Mouse (Mus musculus): Measurements from ENCODE around the gene Dnajc9.

Dnajc9 gene

DNA sequence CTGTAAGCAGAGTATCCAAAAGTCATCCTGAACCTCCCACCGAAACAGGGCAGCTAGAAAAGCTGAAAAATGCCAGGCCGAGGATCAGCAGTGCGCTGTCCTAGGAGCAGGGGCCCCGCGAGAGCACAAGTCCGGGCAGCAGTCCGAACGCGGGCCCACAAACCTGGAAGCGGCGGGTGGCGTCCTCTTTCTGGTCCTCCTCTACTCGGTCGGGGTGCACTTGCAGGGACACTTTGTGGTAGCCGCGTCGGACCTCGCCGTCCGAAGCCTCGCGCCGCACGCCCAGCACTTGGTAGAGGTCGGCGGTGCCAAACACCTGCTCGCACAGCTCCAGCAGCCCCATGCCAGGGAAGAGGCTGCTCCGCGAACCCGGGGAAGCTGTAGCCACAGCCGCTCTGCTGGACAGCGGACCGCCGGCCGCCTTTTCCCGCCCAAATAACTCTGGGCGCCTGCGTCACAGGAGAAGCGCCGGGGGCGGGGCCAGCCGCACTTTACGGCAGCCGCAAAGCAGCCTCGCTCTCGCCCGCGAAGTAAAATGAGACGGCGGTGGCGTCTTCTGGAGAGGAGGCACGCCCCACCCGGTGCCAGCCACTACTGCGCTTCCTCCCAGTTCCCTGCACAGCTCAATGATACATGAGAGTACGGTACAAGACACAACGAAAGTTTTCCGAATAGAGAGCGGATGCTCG lies at the start of gene Dnajc9:
Dnajc9 (minus strand) TSS at position 470 of the 689 bp plus-strand sequence.
- peak; percentile 86 to 89 for DNase-seq (ENCODE audit: low read depth in 1 of 2, low spot score in 2 of 2)

- no peak for DNase-seq (ENCODE audit: low read depth in 1 of 2, low spot score in 2 of 2)
Measured at GRCm38 (mm10) chr14:20436976-20437375, 48.3 kb upstream of the Dnajc9 start.

DNA sequence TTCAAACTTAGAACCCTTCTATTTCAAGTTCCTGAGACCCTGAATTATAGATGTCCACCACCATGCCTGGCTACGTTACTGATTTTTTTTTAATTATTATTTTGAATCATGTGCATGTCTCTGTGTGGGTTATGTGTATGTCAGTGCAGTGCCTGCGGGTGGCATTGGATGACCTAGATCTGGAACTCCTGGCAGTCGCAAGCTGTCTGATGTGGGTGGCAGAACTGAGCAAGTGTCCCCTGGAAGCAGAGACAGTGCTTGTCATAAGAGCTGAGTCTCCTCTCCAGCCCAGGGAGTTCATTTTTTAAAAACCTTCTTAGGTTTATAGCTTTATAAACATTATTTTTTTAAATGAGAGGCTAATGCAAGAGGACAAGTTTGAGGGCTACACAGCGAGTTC lies 43.7 kb upstream of the Dnajc9 start:
- DNase-seq (ENCODE audit: low read depth in 1 of 2, low spot score in 2 of 2), result no peak

- no peak for DNase-seq (ENCODE audit: low read depth in 1 of 2, low spot score in 2 of 2)
Measured at GRCm38 (mm10) chr14:20431726-20432125, 43.0 kb upstream of the Dnajc9 start.

GRCm38 (mm10) chr14:20429833-20430232 lies 41.1 kb upstream of the Dnajc9 start:
- DNase-seq (ENCODE audit: low read depth in 1 of 2, low spot score in 2 of 2), result no peak

GRCm38 (mm10) chr14:20428593-20428992 lies 39.9 kb upstream of the Dnajc9 start:
- no peak for DNase-seq (ENCODE audit: low read depth in 1 of 2, low spot score in 2 of 2)

- DNase-seq (ENCODE audit: low read depth in 1 of 2, low spot score in 2 of 2), result no peak
Measured at GRCm38 (mm10) chr14:20423046-20423445, 34.3 kb upstream of the Dnajc9 start.

DNA sequence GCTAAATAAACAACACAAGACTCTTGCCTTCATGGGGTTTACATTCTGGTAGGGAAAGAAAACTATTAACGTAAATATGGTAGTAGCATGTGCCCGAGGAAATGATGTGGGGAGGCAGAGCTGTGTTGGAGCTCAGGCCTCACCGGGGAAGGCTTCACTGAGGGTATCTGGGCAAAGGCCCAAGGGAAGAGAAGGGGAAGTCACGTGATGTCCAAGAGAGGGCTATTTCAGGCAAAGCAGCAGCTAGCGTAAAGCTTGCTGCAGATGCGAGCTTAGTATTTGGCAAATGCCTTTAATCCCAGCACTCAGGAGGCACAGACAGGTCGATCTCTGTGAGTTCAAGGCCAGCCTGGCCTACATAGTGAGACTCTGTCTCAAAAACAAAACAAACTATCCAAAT lies 33.5 kb upstream of the Dnajc9 start:
- DNase-seq (ENCODE audit: low read depth in 1 of 2, low spot score in 2 of 2), result no peak

GRCm38 (mm10) chr14:20400071-20400470 lies 11.4 kb upstream of the Dnajc9 start:
- DNase-seq (ENCODE audit: low read depth in 1 of 2, low spot score in 2 of 2), result no peak

DNA sequence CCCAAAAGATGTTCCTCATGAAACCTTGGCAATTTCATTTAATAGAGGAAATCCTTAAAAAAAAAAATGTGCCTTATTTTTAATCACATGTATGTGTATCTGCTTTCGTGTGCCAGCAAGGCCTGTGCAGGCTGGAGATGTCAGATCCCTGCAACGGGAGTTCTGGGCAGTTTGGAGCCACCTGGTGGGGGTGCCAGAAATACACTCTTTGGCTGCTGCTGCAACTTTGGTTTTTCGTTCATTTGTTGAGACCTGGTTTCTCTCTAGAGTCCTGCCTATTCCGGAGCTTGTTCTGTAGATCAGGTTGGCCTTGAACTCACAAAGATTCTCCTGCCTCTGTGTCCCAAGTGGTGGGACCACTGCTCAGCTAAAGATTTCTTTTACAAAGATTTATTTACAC lies 10.2 kb upstream of the Dnajc9 start:
- DNase-seq (ENCODE audit: low read depth in 1 of 2, low spot score in 2 of 2), result no peak

DNA sequence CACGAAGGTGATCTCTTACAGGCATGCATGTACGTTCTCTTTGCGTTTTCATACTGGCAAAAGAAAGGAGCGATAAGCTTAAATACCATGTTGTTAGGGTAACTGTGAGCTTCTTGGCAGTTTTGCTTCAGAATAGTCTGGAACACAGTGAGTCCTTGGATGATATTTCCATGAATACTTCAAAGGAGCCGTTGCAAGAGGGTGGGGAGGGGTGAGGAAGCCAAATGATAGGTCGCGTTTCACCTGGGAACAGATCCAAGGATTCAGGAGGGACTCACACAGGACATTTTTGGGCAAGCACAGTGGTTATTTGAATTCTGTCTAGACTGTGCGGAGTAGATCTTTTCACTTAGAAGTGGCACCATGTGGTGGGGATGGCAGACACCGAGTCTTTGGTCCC lies 8.5 kb upstream of the Dnajc9 start:
- no peak for DNase-seq (ENCODE audit: low read depth in 1 of 2, low spot score in 2 of 2)

DNA sequence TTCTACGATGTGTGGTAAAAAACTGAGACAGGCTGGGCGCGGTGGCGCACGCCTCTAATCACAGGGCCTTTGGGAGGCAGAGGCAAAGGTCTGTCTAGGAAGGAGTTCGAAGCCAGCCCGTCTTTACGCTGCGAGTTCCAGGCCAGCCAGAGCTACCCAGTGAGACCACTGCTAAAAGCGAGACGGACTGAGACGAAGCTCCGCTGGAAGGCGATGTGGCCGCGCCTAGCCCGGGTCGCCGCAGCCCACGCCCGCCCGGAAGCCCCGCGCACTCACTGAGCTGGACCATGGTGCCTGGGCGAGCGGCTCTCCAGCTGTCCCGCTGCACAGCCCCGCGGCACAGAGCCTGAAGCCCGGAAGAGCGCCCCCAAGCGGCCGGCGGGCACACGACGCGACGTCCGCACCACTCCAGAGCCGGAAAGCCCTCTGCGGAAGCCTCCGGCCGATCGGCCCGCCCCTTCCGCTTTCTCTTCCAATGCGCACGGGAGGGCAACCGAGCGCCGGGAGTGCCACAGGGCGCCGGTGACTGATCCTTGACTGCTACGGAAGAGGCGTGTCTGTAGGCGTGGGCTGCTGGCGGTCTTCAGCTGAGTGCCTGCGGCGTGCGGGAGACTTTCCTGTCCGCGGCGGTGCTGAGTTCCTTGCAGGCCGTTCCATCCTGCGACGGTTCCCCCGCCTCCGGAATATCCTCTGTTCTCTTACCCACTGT lies 4.6 kb upstream of the Dnajc9 start, which contains the start of gene Mrps16:
Mrps16 (minus strand) TSS at position 430 of the 709 bp plus-strand sequence.
- peak; percentile 86 to 87 for DNase-seq (ENCODE audit: low read depth in 1 of 2, low spot score in 2 of 2)

- DNase-seq (ENCODE audit: low read depth in 1 of 2, low spot score in 2 of 2), result no peak
Measured at GRCm38 (mm10) chr14:20392326-20392725, 3.6 kb upstream of the Dnajc9 start.

- no peak for DNase-seq (ENCODE audit: low read depth in 1 of 2, low spot score in 2 of 2)
Measured at GRCm38 (mm10) chr14:20389446-20390079, 853 bp upstream of the Dnajc9 start.

DNA sequence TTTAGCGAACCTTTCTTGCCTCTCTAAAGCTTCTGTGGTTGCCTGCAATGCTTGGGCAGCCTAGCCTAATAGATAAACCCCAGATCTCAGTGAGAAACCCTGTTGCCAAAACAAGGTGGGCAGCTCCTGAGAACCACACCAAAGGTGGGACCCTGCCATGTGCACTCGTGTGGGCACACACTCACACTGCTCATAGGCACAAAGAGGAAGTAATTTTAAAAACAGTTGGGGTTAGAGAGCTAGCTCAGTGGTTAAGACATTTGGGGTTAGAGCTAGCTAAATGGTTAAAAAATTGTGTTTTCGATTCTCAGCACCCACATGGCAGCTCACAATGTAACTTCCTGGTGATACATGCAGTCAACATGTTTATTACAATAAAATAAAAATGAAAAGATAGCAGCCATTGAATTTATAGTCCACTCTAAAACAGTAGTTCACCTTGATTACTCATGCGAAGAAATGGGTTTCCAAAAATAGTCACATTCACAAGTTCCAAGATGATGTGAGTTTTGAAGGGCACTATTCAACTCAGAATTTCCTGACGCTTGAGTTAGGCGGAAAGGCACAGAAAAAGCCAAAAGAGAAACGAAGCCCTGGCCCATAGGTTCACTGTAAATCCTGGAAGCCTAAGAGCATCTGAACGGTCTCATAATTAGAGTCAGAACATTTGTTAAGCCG lies 8.8 kb downstream of the Dnajc9 start:
- DNase-seq (ENCODE audit: low read depth in 1 of 2, low spot score in 2 of 2), result no peak

- DNase-seq (ENCODE audit: low read depth in 1 of 2, low spot score in 2 of 2), result no peak
Measured at GRCm38 (mm10) chr14:20379087-20379640, 9.5 kb downstream of the Dnajc9 start.

DNA sequence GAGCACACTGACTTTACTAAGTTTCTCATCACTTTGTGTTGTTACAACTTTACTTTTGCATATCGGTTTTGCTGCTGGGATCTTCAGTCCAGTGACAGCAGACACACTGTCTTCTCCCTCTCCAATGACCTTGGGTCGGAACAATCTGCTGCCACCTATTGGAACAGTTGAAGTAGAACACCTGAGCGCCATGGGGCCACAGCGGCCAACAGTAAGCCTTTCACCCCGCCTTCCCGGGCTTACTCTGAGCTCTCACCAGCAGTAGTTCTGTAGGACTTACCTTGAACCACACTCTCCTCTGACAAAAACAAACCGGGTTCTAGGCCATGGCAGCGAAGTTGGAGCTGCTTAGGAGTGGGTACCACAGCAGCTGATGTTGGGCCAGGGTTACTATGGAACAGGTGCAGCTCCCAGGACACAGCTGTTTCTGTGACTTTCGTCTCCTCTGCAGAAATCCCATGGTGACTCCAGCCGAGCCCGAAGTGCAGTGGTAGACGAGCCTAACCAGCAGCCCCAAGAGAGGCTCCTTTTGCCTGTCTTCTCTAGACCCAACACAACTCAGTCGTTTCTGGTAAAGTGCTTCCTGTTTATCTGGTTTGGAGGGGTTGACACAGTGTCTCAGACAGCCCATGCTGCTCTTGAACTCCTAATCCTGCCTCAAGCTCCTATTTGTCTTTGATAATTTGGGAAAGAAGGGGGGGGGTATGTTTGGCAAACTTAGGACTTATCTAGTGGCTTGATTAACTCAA lies 10.2 kb downstream of the Dnajc9 start:
- DNase-seq (ENCODE audit: low read depth in 1 of 2, low spot score in 2 of 2), result peak in 1 of 2 experiments; percentile 23

DNA sequence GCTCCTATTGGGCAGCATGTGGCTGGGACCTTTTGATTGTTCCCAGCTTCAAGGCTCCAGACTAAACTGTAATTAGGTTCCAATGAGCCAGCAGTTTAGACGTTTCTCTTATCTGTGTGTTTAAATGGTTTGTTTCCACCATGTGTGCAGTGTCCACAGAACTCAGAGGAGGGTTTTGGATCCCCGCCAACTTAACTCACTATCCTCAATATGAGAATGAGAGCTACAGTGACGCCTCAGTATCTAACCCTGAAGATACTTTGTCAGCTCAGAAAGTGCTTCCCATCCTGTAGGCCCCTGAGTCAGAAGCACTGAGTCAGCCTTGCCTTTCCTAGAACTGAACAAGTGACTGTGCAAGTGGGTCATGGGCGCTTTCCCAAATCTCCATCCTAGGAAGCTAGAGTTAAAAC lies 11.6 kb downstream of the Dnajc9 start:
- DNase-seq (ENCODE audit: low read depth in 1 of 2, low spot score in 2 of 2), result no peak

GRCm38 (mm10) chr14:20371854-20372253 lies 16.9 kb downstream of the Dnajc9 start:
- no peak for DNase-seq (ENCODE audit: low read depth in 1 of 2, low spot score in 2 of 2)

- DNase-seq (ENCODE audit: low read depth in 1 of 2, low spot score in 2 of 2), result no peak
Measured at GRCm38 (mm10) chr14:20370798-20371197, 17.9 kb downstream of the Dnajc9 start.

DNA sequence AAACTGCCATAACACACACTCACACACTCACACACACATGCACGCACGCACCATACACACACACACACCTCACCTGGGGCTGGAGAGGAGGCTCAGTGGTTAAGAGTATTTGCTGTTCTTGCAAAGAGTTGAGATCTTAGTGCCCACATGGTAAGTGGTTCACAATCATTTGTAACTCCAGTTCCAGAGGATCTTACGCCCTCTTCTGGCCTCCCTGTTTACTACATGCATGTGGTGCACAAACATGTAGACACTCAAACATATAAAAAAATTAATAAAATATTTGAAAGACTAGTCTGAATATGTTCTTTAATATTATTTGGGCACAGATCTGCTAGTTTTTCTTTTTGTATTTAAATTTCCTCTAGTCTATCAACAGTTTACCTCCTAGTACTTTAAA lies 20.4 kb downstream of the Dnajc9 start:
- DNase-seq (ENCODE audit: low read depth in 1 of 2, low spot score in 2 of 2), result no peak

Measured in monocyte, adult 2 months (primary cell).